Mouse (Mus musculus): ENCODE measurements around the gene Trim3. TPM values are rescaled to one million over a fixed set of nuclear protein-coding genes. Genes with fewer than 3 reads are reported as not detected.

Trim3 gene
- polyA plus RNA-seq, 1 experiment from 2014 or later: 51.2 TPM

- ATAC-seq (ENCODE audit: low FRiP score): no peak
- Histone ChIP-seq H3K27me3 (no peaks in the 10 kb centered on the region), H3K4me3 (replicated peaks) (peak overlapping the region; percentile 79), H3K27ac (0 out of 2 replicates have a peak overlapping the region, but pooled peaks have one; percentile 25), H3K36me3 (replicated peaks) (peaks cover 20% of the 10 kb centered on the region), H3K4me2 (peak overlapping the region; percentile 61), H3K9me3 (no peaks in the 10 kb centered on the region), H3K4me1 (peaks cover 57% of the 10 kb centered on the region), H3K9ac (peak overlapping the region; percentile 81)
- WGBS: 18% methylated on average over 4 of the region's 4 CpGs
Measured at GRCm38 (mm10) chr7:105632551-105632972, 809 bp downstream of the Trim3 start.

- no peaks in the 10 kb centered on the region for H3K9me3 ChIP-seq
- peaks cover 20% of the 10 kb centered on the region for H3K36me3 ChIP-seq (replicated peaks)
- no peak overlapping the region for H3K4me3 ChIP-seq (replicated peaks)
- H3K27ac ChIP-seq: peak overlapping the region; percentile 2; the same call in 1 of the 2 replicates
- no peak overlapping the region for H3K9ac ChIP-seq
- no peak overlapping the region for H3K4me2 ChIP-seq
- peak; percentile 12; the same call in 1 of the 2 replicates for ATAC-seq (ENCODE audit: low FRiP score)
- no peaks in the 10 kb centered on the region for H3K27me3 ChIP-seq
- peaks cover 37% of the 10 kb centered on the region for H3K4me1 ChIP-seq
- 35% methylated on average over 3 of the region's 3 CpGs for whole genome bisulfite sequencing
Measured at GRCm38 (mm10) chr7:105628633-105629032, 4.7 kb downstream of the Trim3 start.

- Histone ChIP-seq H3K9me3 (no peaks in the 10 kb centered on the region), H3K27me3 (no peaks in the 10 kb centered on the region)
- WGBS: 89% methylated on average over 6 of the region's 6 CpGs
Measured at GRCm38 (mm10) chr7:105625397-105625796, 8.0 kb downstream of the Trim3 start.

GRCm38 (mm10) chr7:105621646-105622292, 11.6 kb downstream of the Trim3 start:
- H3K36me3 ChIP-seq (replicated peaks): peaks cover 86% of the 10 kb centered on the region

More at GRCm38 (mm10) chr7:105625397-105625796, 8.0 kb downstream of the Trim3 start:
- H3K9ac ChIP-seq: no peak overlapping the region
- peaks cover 50% of the 10 kb centered on the region for H3K36me3 ChIP-seq (replicated peaks)
- H3K4me2 ChIP-seq: no peak overlapping the region
- H3K4me1 ChIP-seq: peaks cover 19% of the 10 kb centered on the region
- H3K4me3 ChIP-seq (replicated peaks): no peak overlapping the region
- no peak for ATAC-seq (ENCODE audit: low FRiP score)
- no peak overlapping the region for H3K27ac ChIP-seq

GRCm38 (mm10) chr7:105621053-105621452, 12.3 kb downstream of the Trim3 start:
- no peak for ATAC-seq (ENCODE audit: low FRiP score)
- Histone ChIP-seq H3K27ac (no peak overlapping the region), H3K9ac (no peak overlapping the region), H3K4me3 (replicated peaks) (no peak overlapping the region), H3K27me3 (no peaks in the 10 kb centered on the region), H3K4me1 (no peaks in the 10 kb centered on the region), H3K4me2 (no peak overlapping the region), H3K36me3 (replicated peaks) (peaks cover 93% of the 10 kb centered on the region), H3K9me3 (no peaks in the 10 kb centered on the region)
- 80% methylated on average over 4 of the region's 4 CpGs for WGBS

More at GRCm38 (mm10) chr7:105621646-105622292, 11.6 kb downstream of the Trim3 start:
- Histone ChIP-seq H3K4me2 (no peak overlapping the region), H3K4me1 (no peaks in the 10 kb centered on the region), H3K9ac (no peak overlapping the region), H3K9me3 (no peaks in the 10 kb centered on the region), H3K4me3 (replicated peaks) (no peak overlapping the region), H3K27ac (no peak overlapping the region), H3K27me3 (no peaks in the 10 kb centered on the region)
- ATAC-seq (ENCODE audit: low FRiP score): no peak
- WGBS: 87% methylated on average over 8 of the region's 8 CpGs

GRCm38 (mm10) chr7:105619701-105620100, 13.7 kb downstream of the Trim3 start:
- Histone ChIP-seq H3K4me1 (no peaks in the 10 kb centered on the region), H3K4me3 (replicated peaks) (no peak overlapping the region), H3K9ac (no peak overlapping the region), H3K27me3 (no peaks in the 10 kb centered on the region), H3K36me3 (replicated peaks) (peaks cover 96% of the 10 kb centered on the region), H3K4me2 (no peak overlapping the region), H3K27ac (no peak overlapping the region), H3K9me3 (no peaks in the 10 kb centered on the region)
- no peak for ATAC-seq (ENCODE audit: low FRiP score)
- WGBS: 83% methylated on average over 3 of the region's 3 CpGs

GRCm38 (mm10) chr7:105617810-105618209, 15.6 kb downstream of the Trim3 start:
- no peak for ATAC-seq (ENCODE audit: low FRiP score)
- 94% methylated on average over 22 of the region's 22 CpGs for WGBS

GRCm38 (mm10) chr7:105616561-105616960, 16.8 kb downstream of the Trim3 start:
- no peaks in the 10 kb centered on the region for H3K4me1 ChIP-seq
- H3K4me2 ChIP-seq: no peak overlapping the region
- no peaks in the 10 kb centered on the region for H3K27me3 ChIP-seq
- no peak for ATAC-seq (ENCODE audit: low FRiP score)
- H3K36me3 ChIP-seq (replicated peaks): peaks cover 97% of the 10 kb centered on the region
- H3K9me3 ChIP-seq: no peaks in the 10 kb centered on the region
- H3K4me3 ChIP-seq (replicated peaks): no peak overlapping the region
- H3K9ac ChIP-seq: no peak overlapping the region
- H3K27ac ChIP-seq: no peak overlapping the region
- WGBS: 93% methylated on average over 6 of the region's 6 CpGs

More at GRCm38 (mm10) chr7:105617810-105618209, 15.6 kb downstream of the Trim3 start:
- Histone ChIP-seq H3K27me3 (no peaks in the 10 kb centered on the region), H3K4me1 (no peaks in the 10 kb centered on the region), H3K9me3 (no peaks in the 10 kb centered on the region), H3K36me3 (replicated peaks) (peaks cover 96% of the 10 kb centered on the region), H3K9ac (no peak overlapping the region), H3K27ac (no peak overlapping the region), H3K4me2 (no peak overlapping the region), H3K4me3 (replicated peaks) (no peak overlapping the region)

- no peak overlapping the region for H3K9ac ChIP-seq
- H3K27ac ChIP-seq: no peak overlapping the region
- H3K4me2 ChIP-seq: no peak overlapping the region
- no peak overlapping the region for H3K4me3 ChIP-seq (replicated peaks)
- H3K9me3 ChIP-seq: no peaks in the 10 kb centered on the region
- H3K4me1 ChIP-seq: no peaks in the 10 kb centered on the region
- WGBS: 89% methylated on average over 1 of the region's 1 CpGs
- H3K36me3 ChIP-seq (replicated peaks): peaks cover 97% of the 10 kb centered on the region
- no peaks in the 10 kb centered on the region for H3K27me3 ChIP-seq
- no peak for ATAC-seq (ENCODE audit: low FRiP score)
Measured at GRCm38 (mm10) chr7:105615720-105616119, 17.7 kb downstream of the Trim3 start.

GRCm38 (mm10) chr7:105614400-105614799, 19.0 kb downstream of the Trim3 start:
- H3K4me2 ChIP-seq: no peak overlapping the region
- H3K4me3 ChIP-seq (replicated peaks): no peak overlapping the region
- H3K9me3 ChIP-seq: no peaks in the 10 kb centered on the region
- no peaks in the 10 kb centered on the region for H3K4me1 ChIP-seq
- ATAC-seq (ENCODE audit: low FRiP score): no peak
- no peaks in the 10 kb centered on the region for H3K27me3 ChIP-seq
- H3K36me3 ChIP-seq (replicated peaks): peaks cover 94% of the 10 kb centered on the region
- no peak overlapping the region for H3K27ac ChIP-seq
- no peak overlapping the region for H3K9ac ChIP-seq
- WGBS: 92% methylated on average over 1 of the region's 1 CpGs

GRCm38 (mm10) chr7:105611767-105612166, 21.6 kb downstream of the Trim3 start:
- H3K36me3 ChIP-seq (replicated peaks): peaks cover 68% of the 10 kb centered on the region

GRCm38 (mm10) chr7:105608467-105608866, 24.9 kb downstream of the Trim3 start:
- H3K9me3 ChIP-seq: no peaks in the 10 kb centered on the region
- H3K4me3 ChIP-seq (replicated peaks): no peak overlapping the region
- no peaks in the 10 kb centered on the region for H3K27me3 ChIP-seq
- H3K27ac ChIP-seq: no peak overlapping the region
- 84% methylated on average over 3 of the region's 3 CpGs for WGBS
- no peak for ATAC-seq (ENCODE audit: low FRiP score)
- H3K4me2 ChIP-seq: no peak overlapping the region
- no peak overlapping the region for H3K9ac ChIP-seq
- H3K36me3 ChIP-seq (replicated peaks): peaks cover 38% of the 10 kb centered on the region
- no peaks in the 10 kb centered on the region for H3K4me1 ChIP-seq

More at GRCm38 (mm10) chr7:105611767-105612166, 21.6 kb downstream of the Trim3 start:
- 85% methylated on average over 1 of the region's 1 CpGs for WGBS
- Histone ChIP-seq H3K9me3 (no peaks in the 10 kb centered on the region), H3K4me2 (no peak overlapping the region), H3K9ac (no peak overlapping the region), H3K27me3 (no peaks in the 10 kb centered on the region), H3K4me3 (replicated peaks) (no peak overlapping the region), H3K27ac (no peak overlapping the region), H3K4me1 (no peaks in the 10 kb centered on the region)
- ATAC-seq (ENCODE audit: low FRiP score): no peak

Measured in forebrain, embryonic 12.5 days (tissue).